Mouse (Mus musculus) right cerebral cortex, postnatal 4 days (tissue): ENCODE measurements at regions not wholly inside any gene's neighbourhood (a gene's known extent, or its start where the extent isn't known, plus 50 kb on each side); places are given as distances from the start of the nearest gene placed in this dataset.

ENCODE experiments used
- DNase-seq: peaks from one replicate; pipeline ENCODE4 v3.0.0-alpha.2; 2022

- no peak for DNase-seq
Measured at GRCm38 (mm10) chr2:61922496-61922895, 119.8 kb downstream of the Tbr1 start.

- DNase-seq = peak; percentile 3
Measured at GRCm38 (mm10) chr2:61938296-61938695, 108.0 kb upstream of the Slc4a10 start.

DNA sequence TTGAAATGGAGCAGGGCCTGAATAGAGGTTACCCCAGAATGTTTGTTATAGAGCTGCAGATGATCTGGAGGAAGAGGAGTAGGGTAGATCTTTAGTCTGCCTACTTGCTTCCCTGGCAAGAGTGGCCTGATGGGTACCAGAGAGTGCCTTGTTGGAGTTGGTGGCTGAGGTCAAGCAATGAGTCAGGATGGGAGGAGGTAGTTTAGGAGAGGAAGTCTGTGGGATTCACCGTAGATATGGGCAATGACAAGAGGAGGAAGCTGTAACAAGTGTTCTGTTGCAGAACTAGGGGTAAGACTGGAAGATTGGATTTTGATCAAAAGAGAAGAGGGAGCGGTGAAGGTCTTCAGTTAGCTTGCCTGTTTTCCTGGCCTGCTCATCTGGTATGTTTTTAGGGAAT is 80.3 kb upstream of the Slc4a10 start:
- DNase-seq = no peak

DNA sequence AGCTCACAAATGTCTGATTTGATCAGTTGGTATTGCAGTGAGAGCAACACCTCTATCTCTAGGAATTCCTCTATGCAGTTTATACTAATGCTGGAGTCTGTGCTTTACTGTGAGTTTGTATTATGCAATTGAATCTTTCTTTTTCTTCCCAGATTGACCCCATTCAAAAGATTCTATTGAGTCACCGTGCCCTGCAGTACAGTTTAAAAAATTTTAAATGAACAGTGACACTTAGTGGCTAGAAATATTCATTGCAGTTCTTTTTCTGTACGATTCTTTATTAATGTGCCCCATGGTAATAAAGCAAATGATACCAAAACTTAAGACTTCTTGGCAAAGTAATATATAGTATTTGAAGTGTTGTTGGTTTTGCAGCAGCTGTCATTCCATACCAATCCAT is 78.5 kb upstream of the Slc4a10 start:
- no peak for DNase-seq

DNA sequence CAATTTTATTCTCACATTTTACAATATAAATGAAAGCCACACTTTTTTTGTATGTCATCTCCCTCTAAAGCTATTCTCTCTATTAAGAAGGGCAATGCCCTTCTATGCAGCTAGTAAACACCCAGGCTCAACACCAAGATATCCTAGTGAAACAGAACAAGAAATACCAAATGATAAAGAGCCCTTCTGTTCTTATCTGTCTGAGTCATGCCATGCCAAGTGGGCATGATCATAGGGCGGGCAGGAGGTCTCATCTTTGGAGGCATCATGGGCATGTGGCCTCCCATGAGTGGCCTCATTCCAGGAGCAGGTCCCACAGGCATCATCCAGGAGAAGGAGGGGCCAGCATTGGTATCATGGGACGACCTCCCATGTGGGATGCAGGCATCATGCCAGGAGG is 76.2 kb upstream of the Slc4a10 start:
- no peak for DNase-seq

DNA sequence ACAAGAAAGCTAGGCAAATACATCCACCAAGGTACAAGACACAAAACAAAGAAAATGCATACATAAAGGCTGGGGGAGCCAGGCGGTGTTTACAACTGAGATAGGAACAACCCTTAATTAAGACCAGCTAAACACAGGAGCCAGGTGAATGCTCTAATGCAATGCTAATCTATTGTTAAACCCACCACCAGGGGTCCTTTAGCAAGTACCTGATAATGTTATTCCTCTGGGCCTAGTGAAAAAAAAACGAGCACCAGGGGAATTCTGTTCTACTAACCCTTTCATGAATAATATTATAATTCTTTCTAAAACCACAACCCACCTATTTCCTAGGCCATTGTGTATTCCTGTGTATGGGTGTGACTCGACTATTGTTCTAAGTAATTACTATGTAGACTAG is 61.5 kb upstream of the Slc4a10 start:
- no peak for DNase-seq

DNA sequence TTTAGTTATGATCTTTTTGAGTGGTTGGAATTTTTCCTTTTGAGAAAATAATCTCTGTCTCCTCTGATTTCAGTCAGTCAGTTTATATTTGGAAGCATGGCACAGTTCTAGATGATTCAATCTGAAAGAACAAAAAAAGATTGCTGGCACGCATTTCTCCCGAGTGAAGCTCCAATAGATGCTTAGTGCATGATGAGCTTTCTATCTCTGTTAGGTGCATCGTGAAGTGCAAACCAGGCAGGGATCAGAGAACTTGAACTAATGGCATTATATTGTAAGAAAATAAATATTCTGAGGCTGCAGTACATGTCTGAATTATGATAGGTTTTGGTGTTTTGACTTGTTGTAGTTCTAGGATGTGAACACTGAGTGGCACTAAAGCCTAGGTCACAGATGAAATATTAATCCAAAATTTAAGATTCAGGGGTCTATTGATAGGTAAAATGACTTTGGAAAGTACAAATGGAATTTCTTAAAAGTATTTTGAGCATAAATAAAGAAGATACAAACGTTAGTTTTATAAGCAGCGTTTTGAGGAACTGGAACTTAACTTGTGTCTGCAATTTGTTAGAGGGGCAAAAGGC is 59.2 kb upstream of the Slc4a10 start:
- no peak for DNase-seq
